Mouse (Mus musculus) liver, embryonic 11.5 days (tissue): ENCODE measurements at regions not wholly inside any gene's neighbourhood (a gene's known extent, or its start where the extent isn't known, plus 50 kb on each side); places are given as distances from the start of the nearest gene placed in this dataset.

Experiments used
- ATAC-seq: fragments of 200-750 bp; cut with Nextera tagmentation; replicated peaks from 2 replicates; pipeline ENCODE4 v1.8.0; 2017; ENCODE audit warnings: moderate number of reproducible peaks, mild to moderate bottlenecking, moderate TSS enrichment, moderate library complexity; ENCODE audit not compliant: low FRiP score
- DNase-seq: peaks from one replicate; pipeline ENCODE4 v3.0.0-alpha.2; 2017; ENCODE audit warnings: low spot score
- H3K27ac ChIP-seq: fragments of 300-500 bp; sonication (generic); 2 replicates; pipeline ENCODE4 v1.5.1; 2014; ENCODE audit warnings: mild to moderate bottlenecking, low read depth, low read length, control low read depth
- H3K27me3 ChIP-seq: fragments of 300-500 bp; sonication (generic); replicated peaks from 2 replicates; pipeline ENCODE4 v1.6.1; 2014; ENCODE audit warnings: low read length, mixed read lengths; ENCODE audit not compliant: control insufficient read depth, insufficient read depth
- H3K36me3 ChIP-seq: fragments of 300-500 bp; sonication (generic); 2 replicates; pipeline ENCODE4 v1.6.1; 2014; ENCODE audit warnings: mild to moderate bottlenecking, low read length, moderate library complexity, mixed read lengths; ENCODE audit not compliant: control insufficient read depth, insufficient read depth
- H3K4me1 ChIP-seq: fragments of 300-500 bp; sonication (generic); replicated peaks from 2 replicates; pipeline ENCODE4 v1.6.1; 2014; ENCODE audit warnings: low read length, mixed read lengths; ENCODE audit not compliant: control insufficient read depth, insufficient read depth
- H3K4me2 ChIP-seq: fragments of 300-500 bp; sonication (generic); 2 replicates; pipeline ENCODE4 v1.6.1; 2014; ENCODE audit warnings: mild to moderate bottlenecking, control low read depth, moderate library complexity
- H3K4me3 ChIP-seq: fragments of 300-500 bp; sonication (generic); 2 replicates; pipeline ENCODE4 v1.5.1; 2014; ENCODE audit warnings: low read depth, low read length, control low read depth
- H3K9ac ChIP-seq: fragments of 300-500 bp; sonication (generic); 2 replicates; pipeline ENCODE4 v1.6.1; 2014; ENCODE audit warnings: low read depth, low read length, control low read depth
- H3K9me3 ChIP-seq: fragments of 300-500 bp; sonication (generic); 2 replicates; pipeline ENCODE4 v1.6.1; 2016; ENCODE audit warnings: low read length, inconsistent platforms, mixed read lengths; ENCODE audit not compliant: control insufficient read depth
- WGBS: fragments of 180-500 bp; shearing (Covaris S2); extraction: QIAGEN DNeasy Blood & Tissue Kit; methylation state at CpG from one replicate; pipeline ENCODE4 v1.1.7; 2014; 5-methylcytosine and 5-hydroxymethylcytosine counted together

- Histone ChIP-seq H3K4me1 (no peaks in the 10 kb centered on the region), H3K4me2 (no peak overlapping the region), H3K27me3 (no peaks in the 10 kb centered on the region), H3K9me3 (no peaks in the 10 kb centered on the region), H3K36me3 (no peaks in the 10 kb centered on the region), H3K9ac (no peak overlapping the region), H3K4me3 (no peak overlapping the region), H3K27ac (no peak overlapping the region)
- 47% methylated on average over 6 of the region's 6 CpGs for WGBS
- no peak for ATAC-seq
- DNase-seq, result no peak
Observed at GRCm38 (mm10) chr7:115217712-115218111, 474.2 kb downstream of the Insc start.

DNA sequence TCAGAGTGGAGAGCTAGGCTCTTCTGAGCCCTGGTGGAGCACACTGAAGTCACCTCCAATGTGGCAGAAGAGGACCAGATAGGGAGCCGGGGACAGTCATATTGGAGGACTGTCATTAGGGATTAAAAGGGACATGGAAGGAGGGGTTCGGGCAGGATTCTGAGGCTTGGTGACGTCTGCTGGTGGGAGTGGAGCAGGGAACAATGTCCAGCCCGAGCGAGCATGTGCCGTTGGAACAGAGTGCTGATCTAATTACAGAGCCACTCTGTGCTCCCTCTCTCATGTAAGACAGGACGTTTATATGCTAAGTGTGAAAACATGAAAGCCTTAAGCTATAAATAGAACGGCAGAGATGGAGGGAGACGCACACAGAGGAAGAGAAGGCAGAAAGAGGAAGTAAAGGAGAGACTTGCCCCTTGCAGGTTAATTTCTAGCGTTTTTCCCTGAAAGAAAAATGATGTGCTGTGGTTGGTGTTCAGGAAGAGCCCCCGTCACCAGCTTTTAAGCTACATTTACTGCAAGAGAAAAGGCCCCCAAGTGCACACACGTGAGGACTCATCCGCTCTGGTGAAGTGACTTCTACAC lies 475.2 kb downstream of the Insc start:
- Histone ChIP-seq H3K4me3 (no peak overlapping the region), H3K4me1 (no peaks in the 10 kb centered on the region), H3K27ac (no peak overlapping the region), H3K27me3 (no peaks in the 10 kb centered on the region), H3K4me2 (no peak overlapping the region), H3K36me3 (no peaks in the 10 kb centered on the region), H3K9ac (no peak overlapping the region), H3K9me3 (no peaks in the 10 kb centered on the region)
- no peak for DNase-seq
- no peak for ATAC-seq
- 29% methylated on average over 13 of the region's 13 CpGs for WGBS

GRCm38 (mm10) chr7:115222642-115223041 lies 479.1 kb downstream of the Insc start:
- 46% methylated on average over 6 of the region's 7 CpGs for WGBS
- no peak for DNase-seq

DNA sequence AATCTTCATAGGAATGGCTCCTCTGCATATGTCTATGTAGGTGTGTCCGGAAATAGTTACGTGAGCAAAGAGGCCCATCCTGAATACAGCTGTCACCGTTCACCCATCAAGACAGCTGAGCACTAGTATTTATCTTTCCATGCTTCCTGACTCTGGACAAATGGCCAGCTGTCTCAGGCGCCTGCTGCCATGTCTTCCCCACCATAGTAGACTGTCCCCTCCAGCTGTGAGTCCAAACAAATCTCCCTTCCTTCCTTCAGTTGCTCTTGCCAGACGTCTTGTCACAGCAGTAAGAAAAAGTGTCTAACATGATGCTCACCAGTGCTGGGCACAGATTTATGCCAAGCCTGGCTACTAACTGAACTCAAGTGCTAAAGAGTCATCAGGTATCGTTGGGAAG lies 487.0 kb downstream of the Insc start:
- Histone ChIP-seq H3K4me1 (peaks cover 4% of the 10 kb centered on the region; the same call in 1 of the 2 replicates), H3K36me3 (no peaks in the 10 kb centered on the region), H3K9ac (no peak overlapping the region), H3K9me3 (no peaks in the 10 kb centered on the region), H3K4me2 (no peak overlapping the region), H3K4me3 (no peak overlapping the region), H3K27me3 (no peaks in the 10 kb centered on the region), H3K27ac (no peak overlapping the region)
- ATAC-seq, result no peak
- no peak for DNase-seq
- 63% methylated on average over 6 of the region's 6 CpGs for WGBS

More at GRCm38 (mm10) chr7:115222642-115223041, 479.1 kb downstream of the Insc start:
- no peak overlapping the region for H3K4me2 ChIP-seq
- no peak overlapping the region for H3K4me3 ChIP-seq
- H3K27ac ChIP-seq, result no peak overlapping the region
- no peaks in the 10 kb centered on the region for H3K27me3 ChIP-seq
- ATAC-seq, result no peak
- H3K36me3 ChIP-seq, result no peaks in the 10 kb centered on the region
- no peaks in the 10 kb centered on the region for H3K9me3 ChIP-seq
- no peak overlapping the region for H3K9ac ChIP-seq
- H3K4me1 ChIP-seq, result no peaks in the 10 kb centered on the region

DNA sequence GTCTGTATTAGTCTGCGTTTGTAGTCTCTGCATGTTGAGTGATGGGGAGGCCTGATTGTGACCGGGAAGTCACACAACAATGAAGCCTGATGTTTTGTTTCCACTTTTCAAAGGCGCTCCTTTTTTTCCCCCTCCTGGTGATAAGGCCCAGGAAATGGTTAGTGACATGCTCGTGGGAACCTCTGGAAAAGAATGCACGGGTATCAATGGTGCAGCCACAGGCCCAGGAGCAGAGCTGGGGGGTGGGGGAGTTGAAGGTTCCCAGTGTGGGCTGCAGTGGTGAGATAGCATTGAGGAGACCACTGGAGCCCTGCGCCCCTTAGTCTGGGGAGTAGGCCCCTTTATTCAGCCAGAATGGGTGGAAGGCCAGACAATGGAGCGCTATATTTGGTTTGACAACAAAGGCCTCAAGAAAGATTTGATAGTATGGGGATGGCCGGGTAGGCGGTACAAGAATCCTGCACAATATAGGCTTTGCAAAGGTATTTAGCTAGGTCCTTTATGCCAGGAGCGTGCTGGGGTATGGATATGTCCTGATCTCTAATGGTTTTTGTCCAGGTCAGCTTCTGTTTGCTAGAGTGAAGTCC lies 490.4 kb downstream of the Insc start:
- peak; percentile 57 for ATAC-seq
- no peak for DNase-seq
- 34% methylated on average over 10 of the region's 10 CpGs for WGBS
- Histone ChIP-seq H3K4me1 (peaks cover 4% of the 10 kb centered on the region; the same call in 1 of the 2 replicates), H3K9me3 (no peaks in the 10 kb centered on the region), H3K27me3 (no peaks in the 10 kb centered on the region), H3K36me3 (no peaks in the 10 kb centered on the region), H3K9ac (no peak overlapping the region), H3K4me3 (no peak overlapping the region), H3K4me2 (no peak overlapping the region), H3K27ac (no peak overlapping the region)

- Histone ChIP-seq H3K36me3 (no peaks in the 10 kb centered on the region), H3K27me3 (no peaks in the 10 kb centered on the region), H3K4me3 (no peak overlapping the region), H3K27ac (no peak overlapping the region), H3K9me3 (no peaks in the 10 kb centered on the region), H3K9ac (no peak overlapping the region), H3K4me2 (no peak overlapping the region), H3K4me1 (peaks cover 4% of the 10 kb centered on the region; the same call in 1 of the 2 replicates)
- WGBS, result 80% methylated on average over 1 of the region's 1 CpGs
- no peak for DNase-seq
- no peak for ATAC-seq
Observed at GRCm38 (mm10) chr7:115237131-115237530, 493.6 kb downstream of the Insc start.

DNA sequence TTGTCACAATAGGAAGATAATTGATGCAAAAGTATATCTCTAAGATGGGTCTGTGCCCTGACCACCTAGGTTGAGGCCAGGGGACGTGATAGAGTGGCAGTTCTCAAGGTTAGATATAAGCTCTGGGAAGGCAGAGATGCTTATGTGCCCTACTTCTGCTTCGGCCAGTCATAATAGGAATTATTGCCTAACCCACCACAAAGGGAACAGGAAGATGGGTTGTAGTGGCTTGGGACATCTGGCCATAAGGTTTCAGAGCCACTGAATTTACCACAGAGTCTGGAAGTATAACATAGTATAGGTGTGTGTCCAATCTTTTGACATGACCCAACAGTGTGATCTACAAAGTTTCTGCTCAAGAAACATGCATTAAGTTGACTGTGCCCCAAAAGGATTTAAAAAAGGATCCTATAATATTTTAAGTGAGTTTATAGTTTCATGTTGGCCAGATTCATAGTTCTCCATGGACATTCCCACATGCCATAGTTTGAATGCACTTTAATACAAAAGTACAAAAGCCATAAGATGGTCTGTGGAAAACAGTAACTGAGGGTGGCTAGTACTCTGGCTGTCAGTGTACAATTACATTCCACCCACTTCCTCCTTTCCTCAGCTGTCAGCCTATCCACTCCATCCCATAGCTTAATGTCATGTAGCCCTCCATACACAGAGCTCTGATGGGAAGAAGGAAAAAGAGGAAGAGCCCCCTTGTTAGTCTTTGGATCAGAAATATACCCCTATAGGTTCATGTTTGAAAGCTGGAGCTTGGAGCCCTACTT lies 508.3 kb downstream of the Insc start:
- Histone ChIP-seq H3K4me3 (no peak overlapping the region), H3K9ac (no peak overlapping the region), H3K27me3 (no peaks in the 10 kb centered on the region), H3K27ac (no peak overlapping the region), H3K36me3 (no peaks in the 10 kb centered on the region), H3K4me2 (no peak overlapping the region), H3K9me3 (no peaks in the 10 kb centered on the region), H3K4me1 (no peaks in the 10 kb centered on the region)
- DNase-seq, result no peak
- ATAC-seq, result no peak
- WGBS, result 64% methylated on average over 2 of the region's 2 CpGs

GRCm38 (mm10) chr7:115252370-115252750 lies 508.9 kb downstream of the Insc start:
- H3K9me3 ChIP-seq, result no peaks in the 10 kb centered on the region
- ATAC-seq (no peak), DNase-seq (no peak)
- H3K36me3 ChIP-seq, result no peaks in the 10 kb centered on the region
- WGBS, result 72% methylated on average over 2 of the region's 2 CpGs
- no peak overlapping the region for H3K4me3 ChIP-seq
- H3K9ac ChIP-seq, result no peak overlapping the region
- no peaks in the 10 kb centered on the region for H3K4me1 ChIP-seq
- no peaks in the 10 kb centered on the region for H3K27me3 ChIP-seq
- H3K4me2 ChIP-seq, result no peak overlapping the region
- no peak overlapping the region for H3K27ac ChIP-seq

GRCm38 (mm10) chr7:115258626-115259025 lies 515.1 kb downstream of the Insc start:
- H3K4me1 ChIP-seq, result no peaks in the 10 kb centered on the region
- no peak overlapping the region for H3K4me3 ChIP-seq
- H3K27ac ChIP-seq, result no peak overlapping the region
- H3K9me3 ChIP-seq, result no peaks in the 10 kb centered on the region
- no peak overlapping the region for H3K4me2 ChIP-seq
- 53% methylated on average over 3 of the region's 3 CpGs for whole genome bisulfite sequencing
- no peak overlapping the region for H3K9ac ChIP-seq
- no peaks in the 10 kb centered on the region for H3K27me3 ChIP-seq
- no peaks in the 10 kb centered on the region for H3K36me3 ChIP-seq
- no peak for ATAC-seq
- no peak for DNase-seq
